Mouse (Mus musculus) R1 (cell line): ENCODE measurements at regions not wholly inside any gene's neighbourhood (a gene's known extent, or its start where the extent isn't known, plus 50 kb on each side); places are given as distances from the start of the nearest gene placed in this dataset.
A peak's percentile ranks its signal among the peaks of the same experiment; 100 is the strongest.
"Not testable (repeated sequence)": the region's sequence is repeated elsewhere in the genome, so short reads cannot be mapped to it uniquely, and the experiment has no call there.

Source experiments
- DNase-seq: peaks from one replicate; pipeline ENCODE4 v3.0.0-alpha.2; 2018; ENCODE audit warnings: low read depth, low spot score

DNA sequence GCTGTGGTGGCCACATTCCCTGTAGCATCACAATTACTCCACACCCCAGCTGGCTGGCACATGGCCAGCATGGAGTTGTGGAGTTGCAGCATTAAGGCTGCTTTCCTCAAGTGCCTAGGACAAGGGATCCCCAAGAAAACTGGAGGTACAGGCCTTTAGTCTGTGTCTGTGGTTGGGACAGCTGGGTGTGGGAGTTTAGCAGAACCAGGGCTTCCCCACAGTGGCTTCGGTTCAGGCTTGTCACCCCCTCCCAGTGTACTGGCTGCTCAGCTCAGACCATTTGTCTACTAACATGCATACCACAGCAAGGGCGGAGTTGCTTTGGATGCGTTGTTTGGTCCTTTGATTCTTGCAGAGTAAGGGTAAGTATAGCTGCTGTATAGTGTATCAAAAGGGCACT, 79.1 kb upstream of the Neurl1b start:
- DNase-seq: no peak

DNA sequence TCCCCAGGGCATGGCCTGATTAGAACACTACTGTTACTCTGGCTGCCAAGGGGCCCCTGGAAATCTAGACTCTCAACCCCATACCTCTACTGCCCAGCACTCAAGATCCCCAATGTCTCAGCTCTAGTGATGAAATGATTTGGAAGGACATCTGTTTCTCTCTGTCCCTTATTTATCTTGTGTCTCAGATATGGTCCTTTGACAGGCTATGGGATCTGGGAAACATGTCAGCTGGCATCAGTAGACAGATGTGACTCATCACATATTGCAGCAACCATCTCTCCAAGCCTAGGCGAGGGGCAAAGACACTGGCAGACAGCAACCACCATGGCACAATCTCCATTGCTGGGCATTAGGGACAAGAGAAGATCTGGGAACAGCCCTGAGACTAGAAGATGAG, 78.6 kb upstream of the Neurl1b start:
- no peak for DNase-seq

DNA sequence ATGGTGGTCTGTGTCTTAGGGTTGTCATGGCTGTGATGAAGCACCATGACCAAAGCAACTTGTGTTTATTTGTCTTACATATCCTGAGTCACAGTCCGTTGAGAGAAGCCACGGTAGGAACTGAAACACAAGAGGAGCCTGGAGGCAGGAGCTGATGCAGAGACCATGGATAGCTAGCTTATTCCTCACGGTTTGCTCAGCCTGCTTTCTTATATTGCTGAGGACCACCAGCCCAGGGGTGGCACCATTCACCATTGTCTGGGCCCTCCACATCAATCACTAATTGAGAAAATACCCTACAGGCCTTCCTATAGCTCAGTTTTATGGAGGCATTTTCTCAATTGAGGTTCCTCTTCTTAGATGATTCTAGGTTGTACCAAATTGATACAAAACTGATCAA, 77.5 kb upstream of the Neurl1b start:
- no peak for DNase-seq

DNA sequence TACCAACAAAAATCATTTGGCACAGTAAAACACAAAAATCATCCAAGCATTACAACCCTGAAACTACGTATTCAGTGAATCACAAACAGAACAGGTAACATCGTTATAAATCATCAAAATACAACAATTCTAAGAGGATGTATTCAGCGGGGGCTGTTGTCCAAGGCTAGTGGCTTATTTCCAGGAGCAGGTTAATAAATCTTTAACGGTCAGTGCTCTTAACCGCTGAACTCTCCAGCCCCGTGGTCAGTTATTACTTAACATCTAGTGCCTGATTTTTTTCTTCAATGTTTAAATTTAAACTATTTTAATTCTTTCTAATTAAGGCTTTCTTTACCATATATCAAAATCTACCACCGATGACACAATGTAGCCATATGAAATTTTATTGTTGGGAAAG, 69.2 kb upstream of the Neurl1b start:
- not testable (repeated sequence) for DNase-seq

DNA sequence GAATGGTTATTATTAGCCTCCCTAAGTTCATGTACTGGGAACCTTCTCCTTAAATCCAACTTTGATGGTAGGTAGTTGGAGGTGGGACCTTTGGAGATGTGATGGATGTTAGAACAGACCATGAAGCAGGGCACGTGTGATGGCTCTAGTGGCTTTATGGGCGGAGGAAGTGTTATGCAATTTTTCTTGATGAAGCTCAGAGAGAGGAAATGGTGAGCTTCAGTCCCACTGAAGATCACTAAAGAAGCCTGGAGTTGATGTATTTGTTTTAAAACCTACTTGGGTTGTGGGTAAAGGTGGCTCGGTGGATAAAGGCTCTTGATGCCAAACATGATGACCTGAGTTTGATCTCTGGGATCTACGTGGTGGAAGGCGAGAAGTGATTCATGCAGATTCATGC, 66.5 kb upstream of the Neurl1b start:
- no peak for DNase-seq

DNA sequence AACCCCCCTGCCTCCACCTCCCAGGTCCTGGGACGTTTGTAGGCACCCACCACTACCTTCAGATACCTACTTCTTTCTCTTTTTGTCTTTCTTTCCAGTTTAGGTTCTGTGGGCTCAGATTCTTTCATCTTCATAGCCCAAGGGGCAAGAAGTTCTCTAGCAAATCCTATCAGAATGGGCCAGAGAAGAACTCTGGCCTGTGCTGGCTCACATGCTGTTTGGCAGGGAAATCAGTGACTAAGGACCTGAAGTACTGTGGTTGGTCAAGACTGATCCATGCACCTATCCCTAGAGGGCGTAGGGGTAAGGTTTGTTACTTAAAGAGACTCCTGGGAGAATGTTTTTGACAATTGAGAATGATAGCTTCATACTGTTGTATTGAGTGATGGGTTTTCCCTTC, 64.9 kb upstream of the Neurl1b start:
- peak; percentile 12 for DNase-seq

DNA sequence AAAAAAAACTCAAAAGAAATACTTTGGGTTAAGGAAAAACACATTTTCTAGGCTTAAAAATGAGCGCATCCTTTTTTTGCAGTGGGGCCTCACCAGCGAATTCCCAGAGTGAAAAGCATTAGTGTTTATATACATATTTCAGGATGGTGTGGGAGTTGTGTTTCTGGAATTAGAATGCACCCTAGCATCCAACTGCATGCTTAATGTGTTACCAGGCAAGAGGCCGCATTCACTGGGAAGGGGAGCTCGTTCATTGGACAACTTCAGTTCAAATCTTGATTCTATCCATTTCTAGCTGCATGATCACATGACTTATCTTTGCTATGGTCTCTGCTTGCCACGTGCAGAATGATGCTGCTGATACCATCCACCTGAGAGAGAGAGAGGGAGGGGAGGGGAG, 64.4 kb upstream of the Neurl1b start:
- no peak for DNase-seq

DNA sequence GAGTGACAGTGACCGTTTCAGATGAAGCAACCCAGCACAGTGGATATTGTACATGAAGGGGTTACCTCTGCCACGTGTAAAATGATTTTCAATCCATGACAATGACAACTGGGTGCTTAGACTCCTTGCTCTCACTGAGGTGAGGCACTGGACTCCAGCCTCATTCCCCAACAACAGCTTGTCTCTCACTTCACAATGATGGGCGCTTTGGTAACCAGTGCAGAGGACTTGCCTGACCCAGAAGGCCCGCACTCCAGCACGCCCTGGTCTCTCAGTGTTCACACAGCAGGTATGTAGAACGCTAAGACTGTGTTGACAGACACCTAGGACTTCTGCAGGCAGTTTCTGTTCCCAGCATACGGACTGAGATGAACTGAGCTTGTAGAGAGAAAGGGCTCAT, 62.6 kb upstream of the Neurl1b start:
- no peak for DNase-seq

DNA sequence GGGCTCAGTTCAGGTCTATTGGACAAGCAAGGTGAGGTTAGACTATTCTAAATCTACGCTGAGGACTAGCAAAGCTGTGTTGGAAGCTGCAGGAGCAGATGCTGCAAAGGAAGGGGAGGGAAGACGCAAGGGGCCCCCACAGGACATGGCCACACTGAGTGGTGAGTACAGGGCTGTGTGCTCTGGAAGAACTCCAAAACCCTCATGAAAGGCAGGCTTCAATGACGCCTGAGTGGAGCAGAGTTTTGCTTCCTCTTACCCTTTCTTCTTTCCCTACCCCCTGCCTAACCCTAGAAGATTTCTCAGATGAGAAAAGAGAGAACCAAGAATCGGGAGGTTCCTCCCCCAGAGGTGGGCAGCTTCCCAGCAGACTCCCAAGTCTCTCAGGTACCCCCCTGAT, 61.9 kb upstream of the Neurl1b start:
- no peak for DNase-seq

DNA sequence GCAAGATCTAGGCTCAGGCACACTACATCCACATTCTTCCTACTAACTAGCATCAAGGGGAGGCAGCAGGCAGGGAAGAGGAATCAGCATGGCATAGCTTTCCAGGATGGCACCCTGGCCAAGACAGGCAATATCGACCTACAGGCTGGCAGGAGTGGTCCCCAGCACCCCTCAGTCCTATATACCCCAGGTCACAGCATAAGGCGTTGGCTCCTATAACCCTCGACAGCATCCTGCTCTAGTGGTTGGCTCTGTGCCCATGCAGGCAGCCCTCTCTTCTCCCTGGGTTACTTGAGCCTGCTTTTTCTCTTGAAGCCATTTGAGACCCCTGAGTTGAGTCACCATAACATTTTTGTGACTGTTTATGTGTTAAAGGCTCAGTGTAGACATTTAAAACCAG, 60.2 kb upstream of the Neurl1b start:
- no peak for DNase-seq

DNA sequence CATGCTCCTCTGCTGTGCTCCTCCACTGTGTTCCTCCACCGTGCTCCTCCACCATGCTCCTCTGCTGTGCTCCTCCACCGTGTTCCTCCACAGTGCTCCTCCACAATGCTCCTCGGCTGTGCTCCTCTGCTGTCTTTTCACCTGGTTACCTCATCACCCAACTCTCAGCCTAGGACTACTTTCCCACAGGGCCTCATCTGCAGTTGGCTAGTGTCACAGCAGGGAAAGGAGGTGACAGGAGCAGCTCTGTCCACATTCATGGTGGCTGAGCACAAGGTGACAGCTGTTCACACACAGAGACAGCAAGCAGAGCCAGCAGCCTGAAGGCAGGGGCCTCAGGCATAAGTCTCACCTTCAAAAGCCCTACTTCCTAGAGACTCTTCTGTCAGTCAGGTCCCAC, 59.3 kb upstream of the Neurl1b start:
- no peak for DNase-seq

DNA sequence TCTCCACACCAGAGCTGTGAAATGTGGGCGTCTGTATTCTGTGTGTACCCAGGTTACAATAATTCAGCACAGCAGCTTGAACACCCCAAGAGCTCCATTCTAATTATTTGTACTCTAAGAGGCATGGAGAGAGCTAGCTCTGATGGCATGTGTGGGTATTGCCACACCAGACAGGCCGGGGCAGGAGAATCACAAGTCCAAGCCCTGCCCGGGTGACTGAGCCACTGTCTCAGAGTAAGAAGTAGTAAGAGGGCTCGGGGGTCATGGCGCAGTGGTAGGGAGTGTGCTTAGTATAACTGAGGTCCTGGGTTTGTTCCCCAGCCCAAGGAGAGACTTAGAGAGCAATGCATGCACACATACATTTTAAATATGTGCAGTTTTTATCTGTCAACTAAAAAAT, 57.7 kb upstream of the Neurl1b start:
- DNase-seq: no peak

DNA sequence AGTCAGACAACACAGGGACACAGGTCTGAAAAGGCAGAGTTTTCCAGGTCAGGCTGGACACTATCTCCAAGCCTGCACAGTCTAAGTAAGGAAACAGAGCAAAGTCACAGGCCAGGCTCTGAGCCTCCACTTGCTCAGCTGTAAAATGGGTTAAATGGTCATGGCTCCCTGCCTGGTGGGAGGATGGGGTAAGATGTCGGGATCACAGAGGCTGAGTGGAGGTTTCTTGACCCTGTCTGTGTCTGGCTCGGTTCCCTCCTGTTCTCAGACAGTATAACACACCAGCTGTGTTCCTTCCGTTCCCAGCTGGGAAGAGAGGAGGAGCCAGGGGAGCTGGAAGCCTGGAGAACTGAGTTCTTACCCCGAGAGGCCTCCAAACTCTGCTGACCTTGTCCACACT, 56.8 kb upstream of the Neurl1b start:
- no peak for DNase-seq

DNA sequence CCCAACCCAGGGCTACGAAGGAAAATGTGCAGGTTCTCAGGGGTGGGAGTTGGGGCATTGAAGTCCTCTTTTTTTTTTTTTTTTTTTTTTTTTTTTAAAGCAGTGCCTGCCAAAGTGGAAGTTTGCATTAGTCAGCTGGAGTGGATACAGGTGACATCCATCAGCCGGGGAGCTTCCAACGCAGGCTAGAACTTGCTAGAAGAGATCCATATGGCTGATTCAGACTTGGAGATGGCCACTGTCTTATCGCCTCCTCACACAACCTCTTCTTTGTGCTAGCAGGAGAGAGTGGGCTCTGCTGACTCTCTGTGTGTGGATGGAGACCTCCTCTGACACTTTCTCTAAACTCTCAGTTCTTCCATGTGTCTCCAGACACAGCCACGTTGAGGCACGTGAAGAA, 53.9 kb upstream of the Neurl1b start:
- DNase-seq: no peak

DNA sequence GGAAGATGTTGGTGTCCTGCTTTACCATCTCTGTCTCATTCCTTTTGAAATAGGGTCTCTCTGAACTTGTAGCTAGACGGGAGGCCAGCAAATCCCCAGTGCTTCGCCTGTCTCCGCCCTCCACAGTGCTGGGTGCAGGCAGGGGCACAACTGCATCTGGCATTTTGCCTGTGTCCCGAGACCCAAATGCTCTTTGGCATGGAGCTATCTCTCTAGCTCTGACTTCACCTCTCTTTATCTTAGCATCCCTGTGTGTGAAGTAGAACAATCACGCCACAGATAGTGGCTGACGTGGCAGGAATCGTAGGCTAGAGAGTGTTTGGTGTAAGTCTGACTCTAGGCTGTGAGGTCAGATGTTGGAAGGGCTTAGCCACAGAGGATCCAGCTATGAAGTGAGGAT, 53.2 kb upstream of the Neurl1b start:
- no peak for DNase-seq

DNA sequence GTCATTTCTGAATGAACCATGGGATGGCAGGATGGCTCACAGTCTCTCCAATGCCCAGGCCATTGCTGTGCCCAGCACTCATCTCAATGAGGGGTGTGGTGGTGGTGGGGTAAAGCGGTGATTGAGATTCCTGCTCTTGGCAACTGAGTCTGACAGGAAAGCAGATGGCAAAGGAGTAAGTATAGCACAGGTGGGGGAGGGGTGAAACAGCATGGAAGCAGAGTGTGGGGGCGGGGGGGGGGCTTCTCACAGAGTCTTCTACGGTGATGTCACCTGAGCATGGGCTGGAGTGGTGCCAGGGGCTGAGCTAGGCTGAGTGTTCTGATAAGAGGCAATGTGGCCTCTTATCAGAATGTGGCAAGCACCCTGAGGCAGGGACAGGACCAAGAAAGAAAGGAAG, 52.6 kb upstream of the Neurl1b start:
- no peak for DNase-seq

DNA sequence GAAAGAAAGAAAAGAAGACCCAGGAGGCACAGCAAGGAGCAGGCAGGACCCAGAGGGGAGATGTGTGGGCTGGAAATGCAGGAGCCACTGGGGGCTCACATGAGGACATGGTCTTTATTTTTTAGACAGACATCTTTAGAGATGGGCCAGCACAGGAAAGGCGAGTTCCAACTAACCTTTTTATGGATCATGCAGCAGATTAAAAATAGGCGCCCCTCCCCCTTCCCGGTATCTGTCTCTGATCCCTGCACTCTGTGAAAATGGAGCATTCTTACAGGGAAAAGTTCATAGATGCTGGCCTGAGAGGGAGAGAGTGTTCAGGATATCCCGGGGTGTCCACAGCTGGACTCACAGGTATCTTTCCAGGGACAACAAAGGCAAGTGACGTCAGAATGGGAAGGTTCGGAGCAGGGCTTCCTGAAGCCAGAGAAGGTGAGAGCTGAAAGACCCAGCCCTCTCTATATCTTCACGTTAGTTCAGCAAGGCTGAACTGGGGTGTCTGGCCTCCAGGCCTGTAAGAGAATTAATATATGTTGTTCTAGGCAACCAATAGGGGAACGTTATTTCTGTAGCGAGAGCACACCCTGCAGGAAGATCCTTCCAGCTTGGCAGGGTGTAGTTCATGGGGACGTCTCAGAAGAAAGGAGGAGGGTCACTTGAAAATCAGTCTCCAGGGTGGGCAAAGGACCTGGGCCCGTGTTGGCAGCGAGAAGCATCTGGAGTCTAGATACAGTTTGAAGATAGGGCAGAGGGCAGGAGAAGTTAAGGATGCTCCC, 51.9 kb upstream of the Neurl1b start:
- no peak for DNase-seq

DNA sequence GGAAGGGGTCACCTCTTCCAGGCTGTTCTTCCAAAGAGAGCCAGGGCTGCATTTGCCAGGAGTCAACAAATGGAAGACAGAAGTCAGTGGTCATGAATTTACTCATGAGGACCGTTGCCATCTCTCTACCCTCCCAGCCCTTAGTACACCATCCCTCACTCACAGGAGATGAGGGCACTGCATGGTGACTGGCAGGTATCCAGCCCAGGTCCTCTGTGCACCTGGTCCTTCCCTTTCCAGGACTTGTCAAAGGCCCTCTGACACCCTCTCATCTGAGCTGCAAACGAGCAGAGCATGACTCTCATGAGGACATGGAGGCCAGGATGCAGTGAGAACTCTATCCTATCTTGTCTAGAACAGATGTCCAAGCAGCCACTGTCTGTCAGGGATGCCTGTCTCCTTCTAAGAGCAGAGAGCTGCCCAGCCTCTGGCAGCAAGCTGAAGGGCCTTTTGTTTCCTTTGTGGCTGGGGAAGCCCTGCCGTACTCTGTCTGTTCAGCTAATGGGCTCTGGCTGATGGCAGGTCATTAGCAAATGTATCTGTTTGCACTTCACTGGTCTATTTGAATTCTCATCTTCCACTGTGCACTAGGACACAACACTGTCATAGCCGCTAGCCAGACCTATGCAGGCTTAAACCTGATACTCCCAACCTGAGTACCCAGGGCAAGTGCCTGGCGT, 50.6 kb upstream of the Neurl1b start:
- DNase-seq: no peak
